Mouse (Mus musculus) E14TG2a.4 (cell line): ENCODE data around the gene Tle6.
"Not testable (repeated sequence)": the region's sequence is repeated elsewhere in the genome, so short reads cannot be mapped to it uniquely, and the experiment has no call there.

Experiments used
- H3K27me3 ChIP-seq: 2 replicates; pipeline ENCODE4 v1.6.1; 2014; ENCODE audit warnings: low read length, control low read depth; ENCODE audit not compliant: insufficient read depth
- H3K36me3 ChIP-seq: 2 replicates; pipeline ENCODE4 v1.6.1; 2014; ENCODE audit warnings: low read length, control low read depth; ENCODE audit not compliant: insufficient read depth
- H3K4me1 ChIP-seq: replicated peaks from 2 replicates; pipeline ENCODE4 v1.6.1; 2014; ENCODE audit warnings: low read depth, low read length, control low read depth
- H3K4me3 ChIP-seq: replicated peaks from 2 replicates; pipeline ENCODE4 v1.5.1; 2014; ENCODE audit warnings: mild to moderate bottlenecking, low read length
- H3K9me3 ChIP-seq: 2 replicates; pipeline ENCODE4 v1.6.1; 2014; ENCODE audit warnings: low read length, control low read depth
- CTCF ChIP-seq: conservative IDR thresholded peaks from 2 replicates; pipeline ENCODE4 v1.5.1; 2014; ENCODE audit warnings: low read length
- NANOG ChIP-seq: IDR thresholded peaks from 2 replicates; pipeline ENCODE4 v1.6.1; 2014; ENCODE audit warnings: borderline replicate concordance, low read length, mixed read lengths
- POU5F1 ChIP-seq: IDR thresholded peaks from 2 replicates; pipeline ENCODE4 v1.6.1; 2014; ENCODE audit warnings: low read length, borderline replicate concordance

Gene Tle6

DNA sequence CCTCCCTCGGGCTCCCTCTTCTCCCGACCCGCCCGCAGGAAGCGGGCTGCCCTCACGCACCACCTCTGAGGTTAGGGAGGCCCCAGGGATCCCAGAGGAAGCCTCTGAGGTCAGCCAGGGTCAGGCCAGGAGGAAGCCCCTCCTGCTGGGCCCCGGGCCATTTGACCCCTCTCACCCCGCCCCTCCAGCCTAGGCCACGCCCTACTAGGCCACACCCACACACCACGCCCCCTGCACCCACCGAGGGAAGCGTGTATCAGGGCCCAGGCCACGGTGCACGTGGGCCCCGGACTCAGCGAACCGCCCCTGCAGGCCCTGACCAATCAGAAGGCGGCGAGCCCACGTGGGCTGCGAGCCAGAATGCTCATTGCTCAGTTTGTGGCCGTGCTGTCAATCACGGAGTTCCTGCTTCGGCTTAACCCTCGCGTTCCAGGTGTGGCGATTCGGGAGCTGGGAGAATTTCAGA lies at the start of gene Tle6:
TSS of gene Tle6 (minus strand) at position 336 of the 466 bp plus-strand sequence.
- Histone ChIP-seq H3K27me3 (peaks cover 16% of the 10 kb centered on the region), H3K36me3 (no peaks in the 10 kb centered on the region), H3K9me3 (no peaks in the 10 kb centered on the region), H3K4me3 (peak within 1 kb of the TSS; percentile 62), H3K4me1 (peaks cover 80% of the 10 kb centered on the region)
- TF ChIP-seq POU5F1 (no peak), NANOG (no peak), CTCF (no peak)

DNA sequence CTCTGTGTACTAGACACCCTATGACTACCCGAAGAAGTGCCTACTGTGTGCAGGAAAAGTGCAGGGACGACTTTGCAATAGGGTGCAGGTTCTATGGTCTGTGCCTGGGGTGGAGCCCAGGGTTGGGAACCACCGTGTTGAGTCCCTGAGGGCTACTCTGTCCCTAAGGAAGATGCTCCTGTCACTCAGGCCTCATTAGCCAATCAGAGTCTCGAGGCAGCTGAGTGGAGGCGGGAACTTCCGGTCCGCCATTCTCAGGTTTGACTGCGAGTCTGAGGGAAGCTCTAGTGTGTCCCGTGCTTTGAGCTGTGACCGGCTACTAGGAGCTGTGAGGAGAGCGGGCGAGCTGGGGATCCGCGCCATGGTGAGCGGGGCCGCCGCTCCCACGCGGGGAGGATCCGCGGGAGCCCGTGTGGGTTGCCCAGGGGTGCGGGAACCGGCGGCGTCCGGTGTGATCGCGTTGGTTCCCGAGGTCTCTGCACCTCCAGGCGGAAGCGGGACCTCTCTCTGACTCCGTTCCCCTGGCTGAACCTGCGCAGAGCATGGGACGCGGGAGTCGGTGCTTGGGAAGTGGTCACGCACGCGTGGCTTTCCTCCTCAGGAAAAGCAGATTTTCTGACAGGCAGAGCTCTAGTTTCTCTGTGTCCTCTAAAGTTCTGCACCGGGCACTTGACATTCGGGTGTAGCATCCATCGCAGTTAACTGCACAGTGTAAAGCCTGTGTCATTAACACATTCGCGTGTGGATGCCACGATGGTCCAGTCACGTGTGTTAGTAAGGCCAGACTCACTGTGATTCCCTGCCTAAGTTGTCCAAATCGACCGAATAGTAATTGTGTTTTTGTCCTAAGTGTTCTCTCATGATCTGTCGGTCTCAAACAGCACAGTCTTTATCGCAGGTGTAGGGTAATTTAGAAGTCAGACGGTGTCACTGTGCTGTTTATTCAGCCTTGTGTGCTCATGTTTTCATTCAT lies 48.2 kb upstream of the Tle6 start, which contains the start of gene Gm10778:
TSS of gene Gm10778 (plus strand) at position 257 of the 973 bp plus-strand sequence.
- not testable (repeated sequence) for H3K27me3 ChIP-seq

DNA sequence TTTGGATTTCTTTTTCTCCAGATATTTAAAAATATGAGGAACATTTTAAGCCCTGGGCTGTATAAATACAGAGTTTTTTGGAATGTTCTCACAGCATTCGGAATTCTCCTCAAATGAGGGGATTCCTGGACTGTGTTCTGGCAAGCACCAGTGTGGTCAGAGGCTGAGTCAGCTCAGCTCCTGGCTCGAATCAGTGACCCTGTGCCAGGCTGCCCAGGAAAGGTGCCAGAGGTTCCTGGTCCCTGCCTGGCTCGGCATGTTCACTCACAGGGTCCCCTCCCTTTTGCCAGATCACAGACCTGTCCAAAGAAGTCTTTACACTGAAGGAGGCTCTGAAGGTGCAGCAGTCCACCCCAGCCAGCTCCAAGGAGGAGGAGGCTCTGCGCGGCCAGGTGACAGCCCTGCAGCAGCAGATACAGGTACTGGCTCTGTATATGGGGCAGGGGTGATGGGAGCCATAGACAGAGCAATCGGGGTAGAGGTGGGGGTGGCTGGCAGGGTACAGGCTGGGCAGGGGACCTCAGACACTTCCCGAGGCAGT lies 45.2 kb upstream of the Tle6 start:
- Histone ChIP-seq H3K36me3 (peaks cover 35% of the 10 kb centered on the region), H3K27me3 (0 out of 2 replicates have a peak, but pooled peaks cover 3% of the 10 kb centered on the region), H3K4me3 (no peak overlapping the region), H3K4me1 (peaks cover 53% of the 10 kb centered on the region), H3K9me3 (no peaks in the 10 kb centered on the region)
- TF ChIP-seq CTCF (no peak), POU5F1 (no peak), NANOG (no peak)

More for the DNA sequence above, 48.2 kb upstream of the Tle6 start, which contains the start of gene Gm10778:
- Histone ChIP-seq H3K4me1 (peaks cover 49% of the 10 kb centered on the region), H3K9me3 (peaks cover 25% of the 10 kb centered on the region), H3K36me3 (peaks cover 45% of the 10 kb centered on the region), H3K4me3 (peak within 1 kb of the TSS; percentile 82)

DNA sequence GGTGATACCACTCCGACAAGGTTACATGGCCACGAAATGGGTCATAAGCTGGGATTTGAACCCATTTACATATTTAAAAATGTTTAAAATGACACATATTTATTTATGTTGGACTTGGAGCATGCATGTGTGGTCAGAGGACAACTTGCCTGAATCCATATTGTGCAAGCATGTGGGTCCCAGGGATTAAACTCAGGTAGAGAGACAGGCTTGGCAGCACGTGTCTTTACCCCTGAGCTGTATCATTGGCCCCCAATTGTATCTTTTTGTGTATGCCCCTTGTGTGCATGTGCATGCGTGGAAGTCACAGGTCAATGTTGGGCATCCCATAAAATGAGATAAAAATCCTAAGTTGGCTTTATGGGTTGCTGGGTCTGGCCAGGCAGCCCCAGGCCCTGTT lies 44.5 kb upstream of the Tle6 start:
- Histone ChIP-seq H3K27me3 (0 out of 2 replicates have a peak, but pooled peaks cover 3% of the 10 kb centered on the region), H3K36me3 (peaks cover 28% of the 10 kb centered on the region), H3K4me3 (peak overlapping the region; percentile 89; the same call in 1 of the 2 replicates), H3K9me3 (no peaks in the 10 kb centered on the region), H3K4me1 (peaks cover 53% of the 10 kb centered on the region)
- TF ChIP-seq POU5F1 (no peak), NANOG (no peak), CTCF (no peak)

DNA sequence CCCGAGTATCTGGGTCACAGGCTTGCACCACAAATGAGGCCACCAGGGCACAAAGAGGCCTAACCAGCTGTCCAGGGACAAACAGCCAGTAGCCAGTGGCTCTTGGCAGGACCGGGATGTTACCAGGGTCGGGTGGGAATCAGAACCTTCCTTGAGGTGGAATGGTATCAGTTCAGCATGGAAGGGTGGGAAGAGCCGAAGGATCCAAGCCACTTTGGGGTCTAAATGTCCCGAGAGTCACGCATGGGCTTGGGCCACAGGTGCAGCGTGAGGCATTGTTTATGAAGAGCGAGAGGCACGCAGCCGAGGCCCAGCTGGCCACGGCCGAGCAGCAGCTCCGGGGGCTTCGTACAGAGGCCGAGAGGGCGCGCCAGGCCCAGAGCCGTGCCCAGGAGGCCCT lies 43.8 kb upstream of the Tle6 start:
- peaks cover 48% of the 10 kb centered on the region for H3K4me1 ChIP-seq
- peaks cover 31% of the 10 kb centered on the region for H3K36me3 ChIP-seq
- H3K9me3 ChIP-seq, result no peaks in the 10 kb centered on the region
- peak overlapping the region; percentile 89 for H3K4me3 ChIP-seq
- H3K27me3 ChIP-seq, result 0 out of 2 replicates have a peak, but pooled peaks cover 3% of the 10 kb centered on the region
- no peak for TF ChIP-seq POU5F1
- TF ChIP-seq NANOG, result no peak
- TF ChIP-seq CTCF, result no peak

DNA sequence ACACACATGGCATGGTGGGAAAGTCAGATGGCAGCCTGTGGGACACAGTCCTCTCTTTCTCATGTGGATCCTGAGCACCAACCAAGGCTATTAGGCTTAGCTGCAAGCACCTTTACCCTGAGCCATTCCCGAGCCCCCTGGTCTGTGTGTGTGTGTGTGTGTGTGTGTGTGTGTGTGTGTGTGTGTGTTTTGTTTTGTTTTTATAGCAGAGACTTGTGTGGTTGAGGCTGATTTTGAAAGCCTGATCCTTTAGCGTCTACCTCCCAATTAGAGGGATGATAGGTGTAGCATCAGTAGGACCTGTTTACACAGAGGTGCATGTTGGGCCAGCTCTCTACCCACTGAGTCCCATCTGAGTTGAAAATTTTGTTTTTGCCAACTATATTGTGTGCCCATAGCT lies 43.3 kb upstream of the Tle6 start:
- Histone ChIP-seq H3K4me3 (peak overlapping the region; percentile 89), H3K27me3 (0 out of 2 replicates have a peak, but pooled peaks cover 3% of the 10 kb centered on the region), H3K36me3 (peaks cover 37% of the 10 kb centered on the region), H3K9me3 (no peaks in the 10 kb centered on the region), H3K4me1 (peaks cover 48% of the 10 kb centered on the region)
- TF ChIP-seq CTCF (no peak), POU5F1 (no peak), NANOG (no peak)

DNA sequence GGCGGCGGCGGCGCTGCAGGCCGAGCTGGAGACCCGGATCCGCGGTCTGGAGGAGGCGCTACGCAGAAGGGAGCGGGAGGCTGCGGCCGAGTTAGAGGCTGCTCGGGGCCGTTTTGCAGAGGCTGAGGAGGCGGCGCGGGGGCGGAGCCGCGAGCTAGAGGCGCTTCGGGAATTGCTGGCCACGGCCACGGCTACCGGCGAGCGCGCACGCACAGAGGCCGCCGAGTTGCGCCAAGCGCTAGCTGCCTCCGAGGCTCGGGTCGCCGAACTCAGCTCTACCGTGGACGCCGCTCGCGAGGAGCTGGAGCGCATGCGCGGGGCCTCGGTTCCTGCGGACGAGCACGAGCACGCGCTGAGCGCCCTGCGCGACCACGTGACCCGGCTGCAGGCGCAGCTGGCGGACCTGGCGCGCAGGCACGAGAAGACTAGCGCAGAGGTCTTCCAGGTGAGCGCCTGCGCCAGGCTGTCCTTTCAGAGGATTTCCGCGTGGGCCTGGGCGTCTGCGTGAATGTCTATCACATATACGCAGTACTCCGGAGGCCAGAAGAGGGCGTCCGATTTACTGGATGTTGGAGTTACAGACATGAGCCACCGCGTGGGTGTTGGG lies 42.7 kb upstream of the Tle6 start:
- TF ChIP-seq NANOG (no peak), CTCF (peak; percentile 13; the same call in 1 of the 2 replicates)
- H3K27me3 ChIP-seq, result peaks cover 4% of the 10 kb centered on the region; the same call in 1 of the 2 replicates
- peaks cover 46% of the 10 kb centered on the region for H3K4me1 ChIP-seq
- no peaks in the 10 kb centered on the region for H3K9me3 ChIP-seq
- H3K36me3 ChIP-seq, result peaks cover 41% of the 10 kb centered on the region
- H3K4me3 ChIP-seq, result peak overlapping the region; percentile 89
